Mouse (Mus musculus) retina, postnatal 1 day (tissue): ENCODE data around the gene Dapk3.
A peak's percentile ranks its signal among the peaks of the same experiment; 100 is the strongest.
"Not testable (repeated sequence)": the region's sequence is repeated elsewhere in the genome, so short reads cannot be mapped to it uniquely, and the experiment has no call there.

Source experiments
- DNase-seq: peaks from one replicate; pipeline ENCODE4 v3.0.0-alpha.2; 2012

The Dapk3 gene

DNA sequence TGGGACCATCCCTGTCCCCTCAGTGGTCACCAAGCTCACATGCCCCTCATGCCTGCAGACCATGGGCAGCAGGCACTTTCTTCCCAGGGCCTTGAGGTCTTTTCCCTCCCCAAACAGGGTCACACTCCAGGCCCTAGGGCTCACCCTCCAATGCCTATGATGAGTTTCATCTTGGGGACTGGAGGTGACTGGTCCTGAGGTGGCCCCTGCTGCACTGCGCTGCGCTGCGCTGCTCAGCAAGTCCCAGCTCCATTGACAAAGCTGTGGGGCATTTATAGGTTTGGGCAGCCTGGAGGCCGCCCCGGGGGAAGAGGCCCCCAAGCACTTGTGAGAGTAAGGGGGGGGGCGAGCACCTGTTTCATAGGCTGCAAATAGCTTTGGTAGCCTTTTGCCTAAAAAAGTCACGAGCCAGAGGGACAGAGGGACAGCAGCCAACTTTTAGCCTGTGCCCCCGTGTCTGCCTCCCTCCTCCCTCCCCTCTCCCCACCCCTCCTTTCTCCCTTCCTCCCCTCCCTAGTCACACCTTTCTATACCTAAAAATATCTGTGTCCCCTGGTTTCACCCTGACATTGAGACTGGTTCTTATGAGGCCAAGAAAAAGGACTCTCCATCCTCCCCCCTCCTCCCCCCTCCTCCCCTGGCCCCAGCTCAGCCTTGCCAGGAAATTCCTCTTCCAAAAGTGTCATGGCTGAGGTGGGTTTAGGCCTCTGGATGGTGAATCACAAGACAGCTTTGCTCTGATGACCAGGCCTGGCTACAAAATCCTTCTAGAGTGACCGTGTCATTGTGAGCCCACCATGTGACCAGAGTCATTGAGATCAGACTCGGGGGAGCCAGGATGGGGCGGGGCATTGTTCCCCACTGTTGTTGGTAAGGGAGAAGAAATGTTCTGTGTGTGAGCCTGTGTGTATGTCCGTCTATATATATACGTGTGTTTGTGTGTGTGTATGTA, 19.3 kb downstream of the Dapk3 start, which contains the start of gene Nmrk2:
Gene Nmrk2 (minus strand): TSS at position 245 of the 952 bp plus-strand sequence.
- DNase-seq, result no peak

GRCm38 (mm10) chr10:81202978-81203720, 20.3 kb downstream of the Dapk3 start:
- no peak for DNase-seq

GRCm38 (mm10) chr10:81204137-81204536, 21.3 kb downstream of the Dapk3 start:
- no peak for DNase-seq

- no peak for DNase-seq
Observed at GRCm38 (mm10) chr10:81210154-81210553, 27.3 kb downstream of the Dapk3 start.

GRCm38 (mm10) chr10:81216260-81216659, 33.5 kb downstream of the Dapk3 start:
- DNase-seq, result no peak

- DNase-seq, result no peak
Observed at GRCm38 (mm10) chr10:81216810-81217209, 34.0 kb downstream of the Dapk3 start.

DNA sequence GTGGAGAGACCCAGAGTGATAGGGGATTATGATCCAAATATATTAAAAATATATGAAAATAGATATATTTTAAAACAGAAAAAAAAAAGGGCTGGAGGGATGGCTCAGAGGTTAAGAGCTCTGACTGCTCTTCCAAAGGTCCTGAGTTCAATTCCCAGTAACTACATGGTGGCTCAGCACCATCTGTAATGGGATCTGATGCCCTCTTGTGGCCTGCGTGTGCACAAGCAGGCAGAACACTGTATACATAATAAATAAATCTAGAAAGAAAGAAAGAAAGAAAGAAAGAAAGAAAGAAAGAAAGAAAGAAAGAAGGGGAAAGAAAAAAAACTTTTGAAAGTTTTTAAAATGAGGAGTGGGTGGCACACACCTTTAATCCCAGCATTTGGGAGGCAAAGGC, 34.5 kb downstream of the Dapk3 start:
- DNase-seq, result peak; percentile 35

GRCm38 (mm10) chr10:81217964-81218363, 35.2 kb downstream of the Dapk3 start:
- DNase-seq, result peak; percentile 70

- no peak for DNase-seq
Observed at GRCm38 (mm10) chr10:81221402-81222015, 38.7 kb downstream of the Dapk3 start.

DNA sequence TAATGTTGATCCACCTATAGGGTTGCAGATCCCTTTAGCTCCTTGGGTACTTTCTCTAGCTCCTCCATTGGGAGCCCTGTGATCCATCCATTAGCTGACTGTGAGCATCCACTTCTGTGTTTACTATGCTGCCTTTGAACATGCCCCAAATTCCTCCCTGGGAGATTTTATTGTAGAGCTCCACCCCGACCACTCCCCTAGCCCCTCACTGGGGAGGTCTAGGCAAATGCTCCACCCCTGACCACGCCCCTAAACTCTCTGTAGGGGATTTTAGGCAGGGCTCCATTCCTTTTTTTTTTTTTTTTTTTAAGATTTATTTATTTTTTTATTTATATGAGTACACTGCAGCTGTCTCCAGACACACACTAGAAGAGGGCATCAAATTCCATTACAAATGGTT, 40.9 kb downstream of the Dapk3 start:
- DNase-seq, result not testable (repeated sequence)

GRCm38 (mm10) chr10:81229735-81230437, 47.1 kb downstream of the Dapk3 start:
- DNase-seq, result no peak

DNA sequence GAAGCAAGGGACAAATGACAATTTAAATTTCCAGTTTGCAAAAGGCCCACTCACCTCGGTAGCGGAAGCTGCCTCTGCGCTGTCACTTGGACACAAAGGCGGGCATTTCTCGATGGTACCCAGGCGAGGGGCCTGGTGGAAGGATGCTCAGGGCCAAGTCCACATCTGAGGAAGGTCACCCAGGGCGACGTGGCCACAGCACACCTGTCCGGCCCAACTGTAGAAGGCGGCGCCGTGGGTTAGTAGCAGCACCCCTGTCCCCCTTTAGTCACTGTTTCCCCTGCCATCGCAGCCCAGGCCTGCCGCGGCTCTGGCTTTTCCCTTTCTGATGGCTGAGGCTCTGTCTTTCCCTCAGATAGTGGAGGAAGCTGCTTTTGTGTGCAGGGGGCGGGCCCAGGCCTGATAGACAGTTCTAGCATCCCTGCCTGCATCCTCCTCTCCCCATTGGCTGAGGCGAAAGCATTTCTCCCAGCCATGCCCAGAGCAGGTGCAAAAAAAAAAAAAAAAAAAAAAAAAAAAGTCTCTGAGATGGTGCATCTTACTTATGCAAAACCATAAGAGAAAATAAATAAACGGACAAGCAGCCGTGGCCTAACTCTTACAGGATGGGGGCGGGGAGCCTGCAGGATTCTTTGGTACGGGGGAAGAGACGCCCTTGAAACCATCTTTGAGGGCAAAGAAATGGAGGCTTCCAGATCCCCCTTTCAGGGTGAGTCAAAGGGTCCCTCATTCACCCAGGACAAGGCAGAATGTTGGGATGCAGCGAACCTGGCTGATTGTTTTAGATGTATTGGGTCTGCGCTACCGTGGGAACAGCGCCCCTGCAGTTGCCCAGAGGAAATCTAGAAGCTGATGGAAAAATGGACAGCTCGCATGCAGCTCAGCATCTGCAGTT, 47.9 kb downstream of the Dapk3 start, which contains the start of gene Atcay:
Gene Atcay (minus strand): TSS at position 396 of the 895 bp plus-strand sequence.
- DNase-seq, result peak; percentile 83

- no peak for DNase-seq
Observed at GRCm38 (mm10) chr10:81231436-81231835, 48.6 kb downstream of the Dapk3 start.

- DNase-seq, result peak; percentile 89
Observed at GRCm38 (mm10) chr10:81232580-81233225, 49.9 kb downstream of the Dapk3 start, which contains the start of gene Zfr2. Zfr2 (plus strand) TSS chr10:81233155.

DNA sequence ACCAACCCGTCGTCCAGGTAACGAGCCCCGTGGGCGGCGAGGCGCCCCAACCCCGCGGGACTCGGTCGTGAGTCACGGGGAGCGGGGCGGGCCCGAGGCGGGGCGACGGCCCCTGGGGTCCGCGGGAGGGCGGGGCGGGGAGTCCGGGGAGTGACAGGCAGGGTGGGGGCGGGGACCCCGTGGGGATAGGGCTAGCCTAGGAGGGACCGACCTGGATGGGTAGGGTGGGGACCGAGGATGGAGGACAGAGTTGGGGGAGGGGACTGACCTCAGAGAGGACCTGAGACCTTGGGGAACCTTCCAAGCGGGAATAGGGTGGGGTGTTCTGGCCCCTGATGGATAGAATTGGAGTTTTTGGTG, 50.4 kb downstream of the Dapk3 start:
- DNase-seq, result no peak

DNA sequence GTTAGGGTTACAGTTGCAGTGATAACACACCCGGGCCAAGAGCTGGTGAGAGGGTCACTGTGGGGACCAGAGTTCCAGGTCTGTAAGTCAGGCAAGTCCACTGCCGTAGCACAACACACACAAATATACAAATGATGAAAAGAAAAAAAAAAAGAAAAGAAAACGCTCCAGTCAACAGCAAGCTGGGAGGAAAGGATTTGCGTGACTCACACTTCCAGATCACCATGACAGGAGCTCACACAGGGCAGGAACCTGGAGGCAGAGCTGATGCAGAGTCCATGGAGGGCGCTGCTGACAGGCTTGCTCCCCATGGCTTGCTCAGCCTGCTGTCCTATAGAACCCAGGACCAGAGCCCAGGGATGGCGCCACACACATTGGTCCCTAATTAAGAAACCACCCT, 51.4 kb downstream of the Dapk3 start:
- no peak for DNase-seq

- DNase-seq, result no peak
Observed at GRCm38 (mm10) chr10:81236471-81237268, 53.9 kb downstream of the Dapk3 start.

DNA sequence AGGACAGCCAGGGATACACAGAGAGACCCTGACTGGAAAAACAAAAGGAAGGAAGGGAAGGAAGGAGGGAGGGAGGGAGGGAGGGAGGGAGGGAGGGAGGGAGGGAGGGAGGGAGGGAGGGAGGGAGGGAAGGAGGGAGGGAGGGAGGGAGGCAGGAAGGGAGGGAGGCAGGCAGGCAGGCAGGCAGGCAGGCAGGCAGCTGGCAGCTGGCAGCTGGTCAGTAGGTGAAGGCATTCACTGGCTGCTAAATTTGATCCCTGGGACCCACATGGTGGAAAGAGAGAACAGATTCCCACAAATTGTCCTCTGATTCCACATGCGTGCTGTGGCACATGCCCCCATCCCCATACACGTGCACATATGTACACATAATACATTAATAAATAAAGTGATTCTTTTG, 55.8 kb downstream of the Dapk3 start:
- DNase-seq, result no peak

GRCm38 (mm10) chr10:81240876-81241275, 58.1 kb downstream of the Dapk3 start:
- peak; percentile 81 for DNase-seq

DNA sequence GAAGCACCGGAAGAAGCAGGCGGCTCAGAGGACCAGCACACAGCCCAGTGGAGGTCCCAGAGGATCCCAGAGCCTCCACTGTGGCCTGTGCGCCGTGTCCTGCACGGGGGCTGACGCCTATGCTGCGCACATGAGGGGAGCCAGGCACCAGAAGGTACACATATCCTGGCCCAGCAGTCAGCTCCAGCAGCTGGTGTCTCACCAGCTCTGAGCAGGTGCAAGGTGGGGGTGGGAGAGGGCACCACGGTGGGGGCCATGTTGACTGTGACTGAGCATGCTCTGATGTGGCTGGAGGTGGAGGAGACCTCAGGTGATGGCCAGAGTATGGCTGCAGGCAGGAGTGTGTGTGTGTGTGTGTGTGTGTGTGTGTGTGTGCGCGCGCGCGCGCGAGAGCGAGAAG, 59.2 kb downstream of the Dapk3 start:
- DNase-seq, result no peak
